Mouse (Mus musculus): Measurements from ENCODE around the gene Stard13. TPM values are rescaled to one million over a fixed set of nuclear protein-coding genes. Genes with fewer than 3 reads are reported as not detected.

Gene Stard13
- polyA plus RNA-seq, 1 experiment from 2014 or later = 19.1 TPM

DNA sequence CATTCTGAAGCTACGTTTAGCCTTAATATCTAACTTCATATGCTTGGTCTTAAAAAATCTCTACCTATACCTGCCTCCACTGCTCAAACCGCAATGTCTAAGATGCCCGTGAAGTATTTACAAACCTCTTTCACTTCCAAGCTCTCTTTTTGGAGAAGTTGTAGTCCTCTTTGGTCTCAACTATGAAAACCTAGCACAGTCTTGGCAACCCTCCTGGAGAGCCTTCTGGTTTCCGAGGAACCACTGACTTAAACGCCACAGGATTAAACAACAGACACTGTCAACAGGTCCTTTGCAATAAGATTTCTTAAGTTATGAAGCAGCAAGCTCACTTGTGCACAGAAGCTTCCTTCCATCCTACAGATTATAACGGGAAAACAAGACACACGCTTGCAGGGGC lies 1.8 kb downstream of the Stard13 start:
- Histone ChIP-seq H3K9me3 (ENCODE audit: low read length) (no peaks in the 10 kb centered on the region), H3K36me3 (ENCODE audit: insufficient read depth, low read length) (no peaks in the 10 kb centered on the region), H3K4me1 (ENCODE audit: insufficient read depth, low read depth, low read length) (peaks cover 8% of the 10 kb centered on the region), H3K9ac (replicated peaks; ENCODE audit: low read depth) (no peak overlapping the region), H3K4me2 (replicated peaks; ENCODE audit: low read depth, low read length) (no peak overlapping the region), H3K27ac (ENCODE audit: low read length) (no peak overlapping the region), H3K27me3 (replicated peaks; ENCODE audit: insufficient read depth, low read length) (no peaks in the 10 kb centered on the region), H3K4me3 (ENCODE audit: low read depth, low read length) (no peak overlapping the region)
- DNase-seq (ENCODE audit: low spot score) (no peak), ATAC-seq (no peak)
- TF ChIP-seq EP300 (IDR thresholded peaks at IDR 0.05) (no peak), CTCF (IDR thresholded peaks at IDR 0.05) (no peak)
- WGBS = 64% methylated on average over 7 of the region's 7 CpGs

DNA sequence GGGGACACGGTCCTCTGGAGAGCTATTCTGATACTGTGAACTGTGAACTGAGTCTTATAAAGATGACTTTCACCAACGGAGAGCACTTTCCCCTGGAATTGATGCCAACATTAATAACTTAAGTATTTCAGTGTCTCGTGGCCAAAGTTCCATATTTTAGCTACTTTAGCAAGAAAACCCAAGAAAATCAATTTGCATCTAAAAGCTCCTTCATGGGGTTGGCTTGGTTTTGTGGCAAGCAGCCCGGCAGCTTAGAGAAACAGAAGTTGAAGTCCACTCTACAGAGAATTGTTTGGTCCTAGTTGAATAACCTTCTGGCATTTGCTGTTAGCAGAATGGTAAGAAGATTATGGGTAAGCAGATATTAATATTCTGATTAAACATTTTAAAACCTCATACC lies 2.2 kb downstream of the Stard13 start:
- no peak for DNase-seq (ENCODE audit: low spot score)
- WGBS = 53% methylated on average over 4 of the region's 4 CpGs

DNA sequence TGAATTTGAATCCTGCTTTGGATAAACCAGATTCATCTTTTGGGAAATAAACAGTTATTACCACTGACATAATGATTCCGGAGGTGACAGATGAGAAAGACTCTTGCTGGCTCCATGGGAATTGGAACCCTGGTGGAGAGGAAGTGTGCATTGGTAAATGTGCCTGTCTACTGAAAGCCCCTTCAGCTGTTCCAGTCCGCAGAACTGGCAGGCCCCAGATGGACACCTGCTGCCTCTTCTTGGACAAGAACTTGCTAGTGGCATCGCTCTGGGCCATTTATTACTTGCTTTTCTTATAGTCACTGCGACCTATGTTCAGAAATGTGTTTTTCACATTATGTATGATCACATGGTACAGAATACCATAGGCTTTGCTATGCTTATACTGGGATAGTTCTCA lies 3.2 kb downstream of the Stard13 start:
- WGBS = 91% methylated on average over 4 of the region's 4 CpGs
- Histone ChIP-seq H3K27me3 (replicated peaks; ENCODE audit: insufficient read depth, low read length) (no peaks in the 10 kb centered on the region), H3K4me2 (replicated peaks; ENCODE audit: low read depth, low read length) (no peak overlapping the region), H3K9me3 (ENCODE audit: low read length) (no peaks in the 10 kb centered on the region), H3K9ac (replicated peaks; ENCODE audit: low read depth) (no peak overlapping the region), H3K36me3 (ENCODE audit: insufficient read depth, low read length) (no peaks in the 10 kb centered on the region), H3K4me1 (ENCODE audit: insufficient read depth, low read depth, low read length) (peaks cover 8% of the 10 kb centered on the region), H3K4me3 (ENCODE audit: low read depth, low read length) (no peak overlapping the region), H3K27ac (ENCODE audit: low read length) (no peak overlapping the region)
- TF ChIP-seq EP300 (IDR thresholded peaks at IDR 0.05) = no peak
- no peak for ATAC-seq
- no peak for DNase-seq (ENCODE audit: low spot score)

More for the DNA sequence above, 2.2 kb downstream of the Stard13 start:
- no peaks in the 10 kb centered on the region for H3K9me3 ChIP-seq (ENCODE audit: low read length)
- no peak overlapping the region for H3K4me2 ChIP-seq (replicated peaks; ENCODE audit: low read depth, low read length)
- TF ChIP-seq EP300 (IDR thresholded peaks at IDR 0.05) (no peak), CTCF (IDR thresholded peaks at IDR 0.05) (no peak)
- no peak overlapping the region for H3K9ac ChIP-seq (replicated peaks; ENCODE audit: low read depth)
- ATAC-seq = no peak
- no peaks in the 10 kb centered on the region for H3K36me3 ChIP-seq (ENCODE audit: insufficient read depth, low read length)
- no peak overlapping the region for H3K27ac ChIP-seq (ENCODE audit: low read length)
- H3K4me3 ChIP-seq (ENCODE audit: low read depth, low read length) = no peak overlapping the region
- no peaks in the 10 kb centered on the region for H3K27me3 ChIP-seq (replicated peaks; ENCODE audit: insufficient read depth, low read length)
- peaks cover 8% of the 10 kb centered on the region for H3K4me1 ChIP-seq (ENCODE audit: insufficient read depth, low read depth, low read length)

DNA sequence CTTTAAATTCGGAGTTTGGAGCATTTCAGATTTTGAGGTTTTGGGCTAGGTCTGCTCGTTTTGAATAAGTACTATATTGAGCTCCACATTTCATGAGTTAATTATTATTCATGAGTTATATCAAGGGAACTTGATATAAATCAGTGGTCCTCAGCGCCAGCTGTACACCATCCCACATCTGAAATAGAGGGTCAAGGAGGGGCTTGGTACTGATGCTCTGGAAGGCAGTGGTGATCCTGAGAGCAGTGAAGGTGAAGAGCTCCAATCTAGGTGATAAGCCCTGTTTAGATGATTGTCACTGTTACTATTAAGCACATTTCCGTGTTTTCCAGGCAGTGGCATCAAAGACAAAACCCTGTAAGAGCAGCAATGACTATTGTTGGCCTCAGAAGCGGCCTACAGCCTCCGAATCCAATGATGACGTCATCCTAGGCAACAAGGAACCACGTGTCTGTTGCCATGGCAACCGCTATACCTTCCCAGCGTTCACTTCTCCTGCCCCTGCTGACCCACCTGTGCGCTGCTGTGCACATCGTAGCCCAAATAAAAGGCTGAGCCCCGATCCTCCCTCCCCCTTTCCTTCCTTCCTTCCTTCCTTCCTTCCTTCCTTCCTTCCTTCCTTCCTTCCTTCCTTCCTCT lies 5.2 kb downstream of the Stard13 start:
- H3K9ac ChIP-seq (replicated peaks; ENCODE audit: low read depth) = no peak overlapping the region
- no peak for DNase-seq (ENCODE audit: low spot score)
- no peaks in the 10 kb centered on the region for H3K9me3 ChIP-seq (ENCODE audit: low read length)
- no peak overlapping the region for H3K4me3 ChIP-seq (ENCODE audit: low read depth, low read length)
- no peaks in the 10 kb centered on the region for H3K36me3 ChIP-seq (ENCODE audit: insufficient read depth, low read length)
- 78% methylated on average over 13 of the region's 13 CpGs for WGBS
- no peak overlapping the region for H3K27ac ChIP-seq (ENCODE audit: low read length)
- H3K4me1 ChIP-seq (ENCODE audit: insufficient read depth, low read depth, low read length) = peaks cover 8% of the 10 kb centered on the region
- no peaks in the 10 kb centered on the region for H3K27me3 ChIP-seq (replicated peaks; ENCODE audit: insufficient read depth, low read length)
- no peak overlapping the region for H3K4me2 ChIP-seq (replicated peaks; ENCODE audit: low read depth, low read length)
- no peak for ATAC-seq
- TF ChIP-seq CTCF (IDR thresholded peaks at IDR 0.05) = no peak

DNA sequence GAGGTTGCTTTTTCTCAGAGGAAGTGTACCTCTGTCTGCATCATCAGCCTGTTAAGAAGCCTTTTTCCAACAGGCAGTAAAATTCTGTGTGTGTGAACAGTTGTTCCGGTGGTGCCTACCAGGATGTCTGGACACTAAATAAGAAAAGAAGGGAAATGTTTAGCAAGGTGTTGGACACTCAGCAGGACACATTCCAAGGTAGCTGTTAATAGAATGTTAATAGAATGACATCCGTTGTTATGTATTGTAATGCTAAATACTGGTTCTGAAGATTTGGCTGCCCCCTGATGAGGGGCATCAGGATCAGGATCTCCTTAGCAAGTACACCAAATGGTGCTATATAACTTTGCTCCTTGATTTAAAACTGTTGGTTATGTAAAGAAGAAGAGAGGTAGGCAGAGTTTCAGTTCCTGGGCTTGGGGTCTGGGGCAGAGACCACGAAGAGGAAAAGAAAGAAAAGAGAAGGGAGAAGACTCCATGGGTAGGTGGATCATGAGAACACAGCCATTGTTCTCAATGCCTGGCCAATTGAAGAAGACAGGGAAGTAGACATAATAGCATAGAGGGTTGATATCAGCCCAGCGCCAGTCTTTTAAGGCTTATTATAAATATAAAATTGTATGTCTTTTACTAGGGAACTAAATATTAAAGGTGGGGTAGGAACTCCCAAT lies 9.8 kb downstream of the Stard13 start:
- Histone ChIP-seq H3K4me2 (replicated peaks; ENCODE audit: low read depth, low read length) (no peak overlapping the region), H3K9ac (replicated peaks; ENCODE audit: low read depth) (no peak overlapping the region), H3K9me3 (ENCODE audit: low read length) (no peaks in the 10 kb centered on the region), H3K4me1 (ENCODE audit: insufficient read depth, low read depth, low read length) (0 out of 2 replicates have a peak, but pooled peaks cover 1% of the 10 kb centered on the region), H3K27ac (ENCODE audit: low read length) (no peak overlapping the region), H3K4me3 (ENCODE audit: low read depth, low read length) (no peak overlapping the region), H3K27me3 (replicated peaks; ENCODE audit: insufficient read depth, low read length) (no peaks in the 10 kb centered on the region), H3K36me3 (ENCODE audit: insufficient read depth, low read length) (no peaks in the 10 kb centered on the region)
- ATAC-seq (no peak), DNase-seq (ENCODE audit: low spot score) (no peak)
- no peak for TF ChIP-seq EP300 (IDR thresholded peaks at IDR 0.05)
- TF ChIP-seq CTCF (IDR thresholded peaks at IDR 0.05) = no peak
- WGBS = 58% methylated on average over 4 of the region's 4 CpGs

DNA sequence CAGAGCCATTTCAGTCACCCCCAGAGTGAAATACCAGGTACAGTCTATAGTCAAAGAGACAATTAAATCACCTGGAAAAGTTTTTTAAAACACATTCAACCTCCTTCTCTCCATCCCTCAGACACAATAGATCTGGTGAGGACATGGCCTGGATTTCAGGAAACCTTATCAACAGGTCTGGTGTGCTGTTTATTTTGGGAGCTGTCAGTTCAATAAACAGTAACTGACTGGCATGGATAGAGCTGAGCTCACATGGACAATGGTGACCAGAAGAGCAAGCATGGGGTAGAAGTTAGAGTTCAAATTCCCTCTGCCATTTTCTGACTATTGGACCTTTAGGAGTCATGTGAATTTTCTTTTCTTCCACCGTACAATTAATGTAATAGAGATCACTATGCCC lies 10.8 kb downstream of the Stard13 start:
- Histone ChIP-seq H3K4me1 (ENCODE audit: insufficient read depth, low read depth, low read length) (0 out of 2 replicates have a peak, but pooled peaks cover 2% of the 10 kb centered on the region), H3K4me3 (ENCODE audit: low read depth, low read length) (no peak overlapping the region), H3K36me3 (ENCODE audit: insufficient read depth, low read length) (no peaks in the 10 kb centered on the region), H3K9me3 (ENCODE audit: low read length) (no peaks in the 10 kb centered on the region), H3K9ac (replicated peaks; ENCODE audit: low read depth) (no peak overlapping the region), H3K27me3 (replicated peaks; ENCODE audit: insufficient read depth, low read length) (no peaks in the 10 kb centered on the region), H3K4me2 (replicated peaks; ENCODE audit: low read depth, low read length) (no peak overlapping the region), H3K27ac (ENCODE audit: low read length) (no peak overlapping the region)
- ATAC-seq = no peak
- WGBS = 85% methylated on average over 1 of the region's 1 CpGs
- DNase-seq (ENCODE audit: low spot score) = no peak
- TF ChIP-seq CTCF (IDR thresholded peaks at IDR 0.05) (no peak), EP300 (IDR thresholded peaks at IDR 0.05) (no peak)
